Mouse (Mus musculus) urinary bladder, adult 18-20 months (tissue): Measurements from ENCODE around the gene Rps21.

ENCODE experiments used
- DNase-seq, 2 experiments: peaks; one replicate each; pipeline ENCODE4 v3.0.0; 2022; ENCODE audit warnings: low spot score in 2 of 2, mixed read lengths in 2 of 2

Gene Rps21

DNA sequence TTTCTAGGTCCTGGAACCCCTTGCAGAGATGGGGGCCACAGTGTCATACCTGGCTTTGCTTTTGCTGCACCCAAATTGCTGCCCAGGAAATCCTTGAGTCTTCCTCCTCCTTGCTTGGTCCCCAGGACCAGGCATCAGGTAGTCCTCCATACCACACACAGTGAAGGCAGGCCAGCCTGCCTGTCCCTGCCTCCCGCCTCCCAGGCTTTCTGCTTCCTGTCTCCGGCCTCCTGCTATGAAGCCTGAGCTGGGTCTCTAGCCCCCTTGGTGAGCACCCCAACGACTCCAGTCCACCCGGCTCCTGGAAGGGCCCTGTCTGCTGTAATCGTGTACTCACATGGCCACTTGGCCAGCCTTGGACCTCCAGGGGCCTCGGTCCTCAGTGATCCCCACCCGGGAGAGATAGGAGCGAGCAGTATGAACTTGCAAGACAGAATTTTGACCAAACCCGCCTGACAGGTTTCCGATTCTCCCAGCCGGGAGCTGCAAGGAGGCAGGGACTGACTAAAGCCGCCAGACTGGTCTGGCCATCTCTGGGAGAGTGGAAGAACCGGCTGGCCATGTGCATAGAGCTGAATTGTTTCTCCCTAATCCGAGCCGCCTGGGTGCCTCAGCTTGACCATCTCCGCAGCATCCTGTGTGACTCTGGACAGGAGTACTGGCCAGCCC lies 32.4 kb downstream of the Rps21 start, which contains the start of gene Rbbp8nl:
Gene Rbbp8nl (minus strand): TSS at position 440 of the 669 bp plus-strand sequence.
- DNase-seq, result peak; percentile 80 to 84

DNA sequence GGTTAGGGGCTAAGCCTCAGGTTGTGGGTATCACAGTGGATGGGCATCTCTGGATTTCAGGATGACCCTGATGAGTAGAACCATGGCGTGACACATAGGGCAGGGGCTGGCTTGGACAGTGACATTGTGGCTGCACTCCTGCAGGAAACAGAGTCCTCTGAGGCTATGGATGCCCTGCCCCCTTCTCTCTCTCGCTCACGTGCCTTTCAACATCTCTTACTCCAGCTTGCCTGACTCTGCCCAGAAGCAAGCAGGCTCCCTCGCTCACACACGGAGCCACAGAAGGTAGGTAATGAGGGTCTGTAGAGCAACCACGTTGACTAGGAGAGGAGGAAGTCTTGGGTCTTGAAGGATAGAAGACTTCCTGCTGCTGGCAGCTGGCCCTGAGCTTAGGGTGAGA lies 33.3 kb downstream of the Rps21 start:
- no peak for DNase-seq

DNA sequence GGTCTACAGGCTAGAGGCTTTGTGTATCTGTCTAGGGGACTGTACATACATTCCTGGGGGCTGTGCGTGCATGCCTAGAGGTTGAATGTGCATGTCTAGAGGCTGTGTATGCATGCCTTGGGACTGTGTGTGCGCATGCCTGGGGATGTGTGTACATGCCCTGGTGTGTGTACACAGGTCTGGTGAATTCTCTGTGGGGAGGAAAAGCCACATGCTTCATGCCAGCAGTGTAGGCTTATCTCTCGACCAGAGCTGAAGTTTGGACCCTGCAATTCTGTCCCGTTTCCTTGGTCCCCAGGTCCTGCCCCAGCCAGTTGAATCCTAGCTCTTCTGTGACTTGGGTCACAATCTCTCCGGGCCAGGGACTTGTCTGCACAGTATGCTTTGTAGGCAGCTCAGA lies 34.4 kb downstream of the Rps21 start:
- no peak for DNase-seq

DNA sequence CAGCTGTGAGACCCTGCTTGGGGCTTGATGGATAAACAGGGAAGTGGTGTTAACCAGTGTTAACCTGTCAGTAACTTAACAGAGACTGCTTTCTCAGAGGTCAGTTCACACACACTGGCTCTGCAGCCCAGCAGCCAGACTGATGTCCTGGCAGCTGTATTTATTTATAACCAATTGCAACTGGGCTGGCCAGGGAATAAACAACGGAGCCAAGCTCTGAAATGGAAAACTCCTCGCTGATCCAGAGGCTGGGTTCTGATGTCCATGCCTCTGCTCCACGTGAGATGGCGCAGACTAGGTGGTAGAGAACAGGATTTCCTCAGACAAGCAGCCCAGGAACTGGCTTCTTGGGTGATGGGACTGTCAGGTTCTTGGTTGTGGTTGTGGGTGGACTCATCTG lies 34.8 kb downstream of the Rps21 start:
- DNase-seq, result no peak

DNA sequence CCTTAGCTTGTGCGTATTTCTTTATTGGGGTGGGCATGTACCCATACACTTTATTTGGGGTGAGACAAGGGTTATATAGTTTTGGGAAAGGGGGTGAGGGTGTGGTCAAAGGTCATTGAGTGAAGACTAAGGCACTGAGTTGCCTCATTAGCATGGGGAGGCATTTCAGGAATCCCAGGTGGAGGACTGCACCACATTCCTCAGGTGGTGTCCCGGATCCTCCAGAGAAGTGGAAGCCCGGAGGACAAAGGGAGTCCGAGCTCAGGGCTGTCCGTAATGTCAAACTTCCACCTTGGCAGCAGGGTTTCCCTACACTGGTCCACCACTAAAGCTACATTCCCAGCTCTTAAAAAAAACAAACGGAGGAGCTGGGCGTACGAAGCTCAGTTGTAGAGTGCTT lies 35.7 kb downstream of the Rps21 start:
- no peak for DNase-seq

DNA sequence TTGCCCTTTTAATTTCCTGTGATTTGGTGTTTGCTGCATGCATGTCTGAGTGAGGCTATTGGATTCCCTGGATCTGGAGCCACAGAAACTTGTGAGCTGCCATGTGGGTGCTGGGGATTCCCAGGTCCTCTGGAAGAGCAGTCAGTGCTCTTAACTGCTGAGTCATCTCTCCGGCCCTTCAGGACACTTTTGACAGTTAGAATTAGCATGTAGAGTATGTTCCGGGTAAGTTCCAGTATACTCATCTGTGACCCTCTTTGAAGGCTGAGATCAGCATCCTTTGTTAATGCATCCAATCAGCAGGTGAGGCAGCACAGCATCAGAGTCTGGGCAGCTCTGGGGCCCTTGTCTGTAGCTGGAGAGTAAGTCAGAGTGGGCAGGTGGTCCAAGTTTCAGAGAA lies 43.1 kb downstream of the Rps21 start:
- no peak for DNase-seq

DNA sequence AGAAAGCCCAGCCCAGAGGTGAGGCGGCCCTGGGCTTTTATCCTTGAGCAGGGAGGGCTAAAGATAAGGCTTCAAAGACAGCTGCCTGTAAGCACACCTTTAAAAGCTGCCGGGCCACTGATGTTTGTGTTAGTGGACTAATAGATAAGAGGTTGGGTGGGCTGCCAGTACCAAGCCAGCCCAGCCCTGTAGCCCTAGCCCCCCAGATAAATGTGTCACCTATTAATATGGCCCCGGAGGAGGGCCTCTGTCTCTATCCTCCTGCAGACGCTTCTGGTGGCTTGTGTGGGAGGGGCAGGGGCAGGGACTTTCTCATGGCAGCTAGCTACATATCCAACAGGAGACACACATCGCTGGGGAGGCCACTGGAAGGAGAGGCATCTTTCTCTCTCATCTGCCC lies 43.6 kb downstream of the Rps21 start:
- DNase-seq, result no peak

DNA sequence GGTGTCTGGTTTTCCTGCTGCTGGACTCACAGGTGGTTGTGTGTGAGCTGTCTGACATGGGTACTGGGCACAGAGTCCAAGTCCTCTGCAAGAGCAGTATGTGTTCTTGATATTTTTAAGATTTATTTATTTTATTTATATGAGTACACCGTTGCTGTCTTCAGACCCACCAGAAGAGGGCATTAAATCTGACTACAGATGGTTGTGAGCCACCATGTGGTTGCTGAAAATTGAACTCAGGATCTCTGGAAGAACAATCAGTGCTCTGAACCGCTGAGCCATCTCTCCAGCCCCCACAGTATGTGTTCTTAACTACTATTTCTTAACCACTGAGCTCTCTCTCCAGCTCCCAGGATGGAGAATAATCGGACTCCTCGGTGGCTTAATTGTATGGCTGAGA lies 45.0 kb downstream of the Rps21 start:
- DNase-seq, result no peak

DNA sequence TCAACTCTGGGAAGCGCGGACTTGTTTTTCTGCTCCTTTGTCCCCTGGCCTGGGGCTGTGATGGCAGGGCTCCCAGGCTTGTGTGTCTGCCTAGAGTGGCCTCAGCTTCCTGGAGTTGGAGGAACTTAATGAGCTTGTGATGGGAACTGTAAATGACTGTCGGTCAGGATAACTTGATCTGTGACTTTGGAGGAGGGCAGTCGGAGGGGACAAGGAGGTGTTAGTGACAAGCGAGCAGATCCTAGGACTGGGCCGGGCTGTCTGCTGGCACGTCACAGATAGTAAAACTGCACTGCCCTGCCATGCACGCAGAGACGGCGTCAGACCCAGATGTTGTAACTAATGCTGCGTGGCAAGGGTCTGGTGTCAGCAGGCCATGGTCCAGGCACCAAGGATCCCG lies 46.3 kb downstream of the Rps21 start:
- DNase-seq, result no peak

DNA sequence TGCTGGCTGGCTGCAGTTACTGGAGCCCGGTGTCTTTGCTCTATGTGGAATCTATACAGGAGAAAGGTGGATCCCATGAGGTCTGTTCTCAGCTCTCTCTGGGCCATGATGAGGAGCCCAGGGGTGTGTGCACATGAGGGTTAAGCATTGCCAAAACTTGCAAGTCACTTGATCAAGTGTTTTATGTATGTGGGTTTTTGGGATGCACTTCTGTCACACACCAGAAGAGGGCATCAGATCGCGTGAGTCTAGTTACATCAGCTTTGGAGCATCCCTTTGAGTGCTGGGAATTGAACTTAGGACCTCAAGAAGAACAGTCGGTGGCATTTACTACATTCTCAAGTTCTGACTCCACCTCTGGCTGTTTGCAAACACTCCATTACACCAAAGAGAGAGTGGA lies 47.4 kb downstream of the Rps21 start:
- DNase-seq, result no peak

DNA sequence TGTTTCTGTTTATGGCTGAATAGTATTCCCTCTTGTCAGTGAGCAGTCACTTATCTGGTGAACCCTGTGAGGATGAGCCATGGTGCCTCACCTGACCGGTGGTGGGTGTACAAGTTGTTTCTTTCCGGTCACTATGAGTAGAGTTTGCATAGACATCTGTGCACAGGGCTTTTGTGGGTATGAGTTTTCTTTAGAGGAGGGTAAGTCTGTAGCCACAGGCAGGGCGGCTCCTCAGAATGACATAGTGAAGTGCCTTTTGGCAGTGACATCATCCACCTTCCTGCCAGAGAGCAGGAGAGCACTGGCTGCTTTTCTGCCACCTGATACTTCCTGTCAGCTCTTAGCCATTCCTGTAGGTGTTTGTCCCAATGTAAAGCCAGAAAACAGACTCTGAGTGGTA lies 48.3 kb downstream of the Rps21 start:
- no peak for DNase-seq

DNA sequence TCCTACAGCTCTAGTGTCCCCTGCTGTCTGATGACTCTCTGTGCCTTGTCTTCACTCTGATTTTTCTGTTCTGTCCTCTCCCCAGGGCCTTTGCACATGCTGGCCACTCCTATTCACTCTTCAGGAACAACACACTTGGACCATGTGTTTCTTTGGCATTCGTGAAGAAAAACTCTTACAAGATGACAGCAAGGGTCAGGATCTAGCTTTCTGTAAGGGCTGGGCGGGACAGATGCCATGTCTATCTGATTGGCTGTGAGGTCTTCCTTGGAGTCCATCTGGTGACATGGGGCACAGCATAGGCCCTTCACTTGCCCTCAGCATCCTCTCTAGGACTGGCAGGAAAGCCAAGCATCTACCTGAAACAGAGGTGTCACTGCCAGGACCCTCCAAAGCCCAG lies 48.8 kb downstream of the Rps21 start:
- DNase-seq, result no peak

DNA sequence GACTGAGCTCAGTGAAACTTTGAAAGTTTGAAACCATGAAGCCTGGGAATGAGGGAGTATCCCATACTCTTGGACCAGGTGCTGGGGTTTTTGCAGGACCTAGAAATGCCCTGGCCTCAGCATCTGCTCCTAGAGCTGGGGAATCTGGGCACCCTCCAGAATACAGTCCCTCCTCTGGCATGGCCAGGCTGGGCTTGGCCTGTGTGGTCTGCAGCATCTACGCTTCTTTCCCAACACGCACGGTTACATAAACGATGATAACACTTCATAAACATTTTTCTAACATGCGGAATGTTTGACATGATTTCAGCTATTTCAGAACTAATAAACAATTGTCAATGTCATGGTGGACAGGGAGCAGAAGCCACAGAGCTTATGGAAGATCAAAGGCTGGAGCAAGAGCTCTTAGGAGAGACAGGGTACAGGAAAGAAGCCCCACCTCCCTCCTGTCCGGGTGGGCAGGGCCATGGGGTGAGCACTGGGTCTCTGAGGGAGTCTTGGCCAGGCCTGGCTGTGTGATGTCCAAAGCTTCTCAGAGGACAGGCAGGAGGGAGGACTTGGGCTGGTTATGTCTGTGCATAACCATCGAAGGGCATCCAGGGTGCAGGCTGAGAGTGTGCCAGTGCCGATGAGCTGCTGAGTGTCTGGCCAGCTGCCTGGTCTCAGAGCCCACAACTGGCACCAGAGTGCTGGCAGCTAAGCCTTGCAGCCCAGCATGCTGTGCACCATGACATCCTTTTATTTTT lies 49.4 kb downstream of the Rps21 start:
- DNase-seq, result peak in 1 of 2 experiments; percentile 43

DNA sequence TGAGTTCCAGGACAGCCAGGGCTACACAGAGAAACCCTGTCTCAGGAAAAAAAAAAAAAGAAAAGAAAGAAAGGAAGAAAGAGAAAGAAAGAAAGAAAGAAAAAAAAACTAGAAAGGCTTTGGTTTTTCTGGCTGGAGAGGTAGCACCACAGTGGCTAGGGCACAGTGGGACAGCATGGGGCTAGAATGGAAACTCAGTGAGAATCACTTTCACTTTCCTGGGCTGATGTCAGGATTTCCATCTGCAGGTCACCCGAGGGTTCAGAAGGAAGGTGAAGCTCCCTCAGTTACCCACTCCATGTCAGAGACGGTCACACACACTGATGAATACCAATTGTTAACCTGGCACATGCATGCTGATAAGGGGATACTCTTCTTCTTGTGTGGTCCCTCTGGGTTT lies 50.5 kb downstream of the Rps21 start:
- DNase-seq, result no peak
